Mouse (Mus musculus): ENCODE results near the gene Acd.

DNA sequence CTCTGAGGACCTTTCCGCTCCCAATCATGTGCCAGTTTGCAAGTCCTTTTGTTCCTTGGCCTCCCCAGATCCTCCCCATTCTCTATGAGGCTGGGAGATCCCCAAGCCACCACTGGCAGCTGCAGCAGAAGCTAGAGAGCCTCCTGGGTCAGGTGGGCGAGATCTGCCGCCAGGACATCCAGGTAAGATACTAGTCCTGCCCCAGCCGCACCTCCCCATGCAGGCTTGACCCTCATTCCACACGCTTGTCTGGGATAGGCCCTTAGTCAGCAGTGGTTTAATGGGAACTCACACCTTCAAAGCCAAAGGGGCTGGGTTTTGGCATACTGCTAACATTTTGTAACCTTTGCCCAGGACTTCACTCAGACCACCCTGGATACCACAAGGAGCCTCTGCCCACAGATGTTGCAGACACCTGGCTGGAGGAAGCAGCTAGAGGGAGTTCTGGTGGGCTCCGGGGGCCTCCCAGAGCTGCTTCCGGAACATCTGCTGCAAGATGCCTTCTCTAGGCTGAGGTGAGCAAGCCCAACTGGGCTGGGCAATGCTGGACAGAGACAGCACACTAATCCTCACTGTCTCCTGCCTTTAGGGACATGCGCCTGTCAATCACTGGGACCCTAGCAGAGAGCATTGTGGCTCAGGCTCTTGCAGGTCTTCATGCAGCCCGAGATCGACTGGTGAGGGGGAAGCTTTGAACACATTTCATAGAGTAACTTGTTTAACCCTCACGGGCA lies 8.3 kb downstream of the Acd start:
- TF ChIP-seq CTCF (conservative IDR thresholded peaks at IDR 0.05; ENCODE audit: low read length): no peak
- no peak for TF ChIP-seq NANOG (IDR thresholded peaks at IDR 0.05; ENCODE audit: borderline replicate concordance, low read length)
